Mouse (Mus musculus) erythroblast, embryonic 14.5 days (primary cell): Measurements from ENCODE around the gene Zfp553. TPM values are rescaled to one million over a fixed set of nuclear protein-coding genes. Genes with fewer than 3 reads are reported as not detected.

ENCODE experiments used
- H3K27me3 ChIP-seq: 2 replicates; pipeline ENCODE4 v1.6.1; 2012; ENCODE audit warnings: inconsistent platforms; ENCODE audit not compliant: control insufficient read depth
- H3K36me3 ChIP-seq: 2 replicates; pipeline ENCODE4 v1.6.1; 2012; ENCODE audit warnings: mild to moderate bottlenecking, inconsistent platforms; ENCODE audit not compliant: control insufficient read depth
- H3K4me1 ChIP-seq: 2 replicates; pipeline ENCODE4 v1.6.1; 2012; ENCODE audit warnings: inconsistent platforms; ENCODE audit not compliant: control insufficient read depth
- H3K4me3 ChIP-seq: replicated peaks from 2 replicates; pipeline ENCODE3; 2012; ENCODE audit warnings: moderate library complexity, mild to moderate bottlenecking, inconsistent platforms
- H3K9me3 ChIP-seq: 2 replicates; pipeline ENCODE4 v1.6.1; 2012; ENCODE audit warnings: low read length, inconsistent platforms, mixed read lengths; ENCODE audit not compliant: control insufficient read depth
- GATA1 ChIP-seq: IDR thresholded peaks from 2 replicates; pipeline ENCODE4 v1.6.1; 2012; ENCODE audit warnings: low read length, inconsistent platforms, mixed read lengths
- TAL1 ChIP-seq: IDR thresholded peaks from 3 replicates; pipeline ENCODE4 v1.6.1; 2012; ENCODE audit warnings: low read length, inconsistent platforms, mixed read lengths
- polyA plus RNA-seq: library from polyadenylated mRNA; stranded (reverse); fragments of >175 nt; gene quantifications from 2 replicates; pipeline ENCODE4 v1.2.3, GENCODE M21; 2012

The Zfp553 gene
- polyA plus RNA-seq, 1 experiment, result 0.26 TPM

DNA sequence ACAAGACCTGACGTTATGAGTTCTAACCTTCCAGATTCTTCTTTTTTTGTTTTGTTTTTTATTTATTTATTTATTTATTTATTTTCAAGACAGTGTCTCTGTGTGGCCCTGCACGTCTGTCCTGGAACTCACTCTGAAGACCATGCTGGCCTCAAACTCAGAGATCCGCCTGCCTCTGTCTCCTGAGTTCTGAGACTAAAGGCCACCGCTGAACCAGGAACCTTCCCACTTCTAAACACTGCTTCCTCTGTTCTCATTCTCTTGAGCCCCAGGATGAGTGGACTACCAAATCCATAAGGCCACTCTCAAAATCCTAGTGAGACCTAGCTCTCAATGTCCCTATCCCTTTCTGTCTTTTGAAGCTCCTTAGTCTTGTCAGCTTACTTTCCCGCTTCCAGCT, 23.0 kb upstream of the Zfp553 start:
- Histone ChIP-seq H3K4me3 (peak overlapping the region; percentile 90), H3K4me1 (peaks cover 78% of the 10 kb centered on the region), H3K27me3 (no peaks in the 10 kb centered on the region), H3K36me3 (peaks cover 45% of the 10 kb centered on the region), H3K9me3 (no peaks in the 10 kb centered on the region)
- no peak for TF ChIP-seq TAL1
- TF ChIP-seq GATA1, result no peak

DNA sequence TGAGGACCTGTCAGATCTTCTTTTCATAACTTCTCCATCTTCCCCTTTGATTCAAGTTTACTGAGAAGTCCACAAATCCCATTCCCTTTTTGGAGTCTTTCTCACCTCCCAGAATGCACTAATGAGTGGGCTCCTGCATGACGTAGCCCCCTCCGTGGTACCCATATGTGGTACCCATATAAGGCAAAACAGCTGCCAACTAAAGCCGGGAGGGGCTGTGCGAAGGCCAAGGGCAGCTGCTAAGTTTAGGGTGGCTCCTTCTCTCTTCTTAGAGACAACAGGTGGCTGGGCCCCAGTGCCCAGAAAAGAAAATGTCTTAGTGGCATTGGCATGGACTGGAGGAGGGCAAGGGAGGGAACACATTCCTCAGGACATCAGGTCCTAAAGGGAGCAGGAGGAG, 22.6 kb upstream of the Zfp553 start:
- Histone ChIP-seq H3K27me3 (no peaks in the 10 kb centered on the region), H3K4me1 (peaks cover 78% of the 10 kb centered on the region), H3K36me3 (peaks cover 45% of the 10 kb centered on the region), H3K4me3 (peak overlapping the region; percentile 90), H3K9me3 (no peaks in the 10 kb centered on the region)
- TF ChIP-seq GATA1 (no peak), TAL1 (no peak)

DNA sequence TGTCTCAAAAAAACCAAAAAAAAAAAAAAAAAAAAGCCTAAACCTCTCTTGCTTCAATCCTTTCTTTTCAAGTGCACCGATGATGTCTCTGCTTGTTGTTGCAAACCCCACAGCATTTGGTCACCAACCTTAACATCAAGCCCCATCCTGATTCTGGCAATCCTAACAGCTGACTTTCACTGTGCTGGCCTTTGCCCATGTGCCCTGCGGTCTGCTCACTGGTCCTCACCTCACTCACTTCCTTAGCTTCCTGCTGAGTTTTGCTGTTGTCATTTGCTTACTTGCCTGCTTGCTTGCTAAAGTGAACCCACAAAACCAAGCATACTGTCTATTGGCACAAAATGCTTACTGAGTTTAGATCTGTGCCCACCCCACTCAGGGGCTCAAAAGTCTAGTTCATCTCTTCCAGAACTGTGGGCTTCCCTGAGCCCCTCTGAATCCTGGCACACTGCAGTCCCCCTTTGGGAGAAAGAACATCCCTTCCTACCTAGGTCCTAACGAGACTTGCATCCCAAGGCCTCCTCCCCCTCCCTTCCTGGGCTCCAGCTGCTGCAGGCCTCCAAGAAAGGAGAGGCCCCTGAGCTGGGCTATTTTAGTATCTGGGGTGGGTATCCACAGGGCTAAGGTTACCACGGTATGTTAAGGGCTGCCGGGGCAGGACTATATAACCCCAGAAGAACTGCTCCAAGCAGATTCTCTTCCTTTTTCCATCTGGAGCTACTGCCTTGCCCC, 21.7 kb upstream of the Zfp553 start:
- H3K9me3 ChIP-seq, result no peaks in the 10 kb centered on the region
- H3K36me3 ChIP-seq, result peaks cover 42% of the 10 kb centered on the region
- H3K4me1 ChIP-seq, result peaks cover 79% of the 10 kb centered on the region
- H3K4me3 ChIP-seq, result no peak overlapping the region
- H3K27me3 ChIP-seq, result no peaks in the 10 kb centered on the region
- TF ChIP-seq TAL1 (no peak), GATA1 (no peak)

DNA sequence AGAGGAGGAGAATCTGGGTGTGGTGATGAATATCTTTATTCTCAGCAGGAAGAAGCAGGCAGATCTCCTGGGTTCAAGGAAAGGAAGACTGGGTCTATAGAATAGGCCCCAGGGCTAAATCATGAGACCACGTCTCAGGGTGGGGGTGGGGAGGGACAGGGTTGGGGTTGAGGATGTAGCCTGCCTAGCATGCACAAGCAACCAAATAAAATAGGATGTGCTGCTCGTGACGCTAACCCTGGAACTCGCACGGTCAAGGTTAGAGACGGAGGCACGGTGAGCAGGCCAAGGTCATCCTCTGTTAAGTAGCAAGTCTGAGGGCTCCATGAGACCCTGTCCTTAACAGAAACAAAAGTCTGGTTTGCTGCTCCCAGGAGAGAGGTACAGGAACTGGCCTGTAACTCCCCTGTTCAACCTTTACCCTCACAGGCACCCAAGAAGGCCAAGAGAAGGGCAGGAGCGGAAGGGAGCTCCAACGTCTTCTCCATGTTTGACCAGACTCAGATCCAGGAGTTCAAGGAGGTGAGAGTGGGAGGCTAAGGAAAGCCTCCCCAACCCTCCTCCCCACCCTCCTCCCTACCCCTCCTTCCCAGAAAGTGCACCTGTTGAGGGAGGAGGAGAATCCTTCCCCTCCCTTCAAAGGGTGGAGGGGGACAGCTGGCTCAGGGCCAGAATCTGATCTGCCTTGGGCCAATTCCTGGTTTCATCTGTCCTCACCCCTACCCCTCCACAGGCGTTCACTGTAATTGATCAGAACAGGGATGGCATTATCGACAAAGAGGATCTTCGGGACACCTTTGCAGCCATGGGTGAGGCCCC, 20.2 kb upstream of the Zfp553 start:
- TF ChIP-seq TAL1, result no peak
- no peak for TF ChIP-seq GATA1
- Histone ChIP-seq H3K27me3 (no peaks in the 10 kb centered on the region), H3K4me1 (peaks cover 80% of the 10 kb centered on the region), H3K4me3 (no peak overlapping the region), H3K9me3 (no peaks in the 10 kb centered on the region), H3K36me3 (peaks cover 43% of the 10 kb centered on the region)

DNA sequence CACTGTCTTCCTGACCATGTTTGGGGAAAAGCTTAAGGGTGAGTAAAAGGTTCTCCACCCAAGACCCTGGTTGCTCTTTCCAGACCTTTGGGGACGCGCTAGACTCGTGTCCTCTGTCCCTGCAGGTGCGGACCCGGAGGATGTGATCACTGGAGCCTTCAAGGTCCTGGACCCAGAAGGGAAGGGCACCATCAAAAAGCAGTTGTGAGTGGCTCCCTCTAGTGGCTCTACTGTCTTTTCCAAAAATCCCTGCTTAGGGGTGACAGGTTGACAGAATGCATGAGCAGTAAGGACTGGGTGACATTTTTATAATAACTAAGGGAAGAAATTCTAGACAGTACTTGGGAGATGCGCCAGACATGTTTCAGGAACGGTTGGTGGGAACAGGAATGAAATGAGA, 19.4 kb upstream of the Zfp553 start:
- Histone ChIP-seq H3K27me3 (no peaks in the 10 kb centered on the region), H3K36me3 (peaks cover 43% of the 10 kb centered on the region), H3K4me1 (peaks cover 87% of the 10 kb centered on the region), H3K4me3 (no peak overlapping the region), H3K9me3 (no peaks in the 10 kb centered on the region)
- TF ChIP-seq GATA1 (no peak), TAL1 (no peak)

DNA sequence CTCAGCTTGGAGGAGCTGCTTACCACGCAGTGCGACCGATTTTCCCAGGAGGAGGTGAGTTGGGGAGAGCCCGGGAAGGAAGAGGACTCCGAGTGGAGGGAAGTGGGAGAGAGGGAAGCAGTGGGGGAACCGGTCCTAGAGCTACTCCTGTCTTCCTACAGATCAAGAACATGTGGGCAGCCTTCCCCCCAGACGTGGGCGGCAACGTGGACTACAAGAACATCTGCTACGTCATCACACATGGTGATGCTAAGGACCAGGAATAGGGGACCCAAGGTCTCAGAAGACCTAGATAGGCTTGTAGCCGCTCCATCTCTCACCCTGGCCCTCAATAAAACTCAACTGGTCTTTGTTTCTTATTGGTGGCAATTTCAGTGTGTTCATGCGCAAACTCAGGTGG, 18.9 kb upstream of the Zfp553 start:
- peaks cover 89% of the 10 kb centered on the region for H3K4me1 ChIP-seq
- H3K36me3 ChIP-seq, result peaks cover 43% of the 10 kb centered on the region
- H3K4me3 ChIP-seq, result no peak overlapping the region
- H3K9me3 ChIP-seq, result no peaks in the 10 kb centered on the region
- no peaks in the 10 kb centered on the region for H3K27me3 ChIP-seq
- TF ChIP-seq GATA1, result no peak
- TF ChIP-seq TAL1, result no peak

DNA sequence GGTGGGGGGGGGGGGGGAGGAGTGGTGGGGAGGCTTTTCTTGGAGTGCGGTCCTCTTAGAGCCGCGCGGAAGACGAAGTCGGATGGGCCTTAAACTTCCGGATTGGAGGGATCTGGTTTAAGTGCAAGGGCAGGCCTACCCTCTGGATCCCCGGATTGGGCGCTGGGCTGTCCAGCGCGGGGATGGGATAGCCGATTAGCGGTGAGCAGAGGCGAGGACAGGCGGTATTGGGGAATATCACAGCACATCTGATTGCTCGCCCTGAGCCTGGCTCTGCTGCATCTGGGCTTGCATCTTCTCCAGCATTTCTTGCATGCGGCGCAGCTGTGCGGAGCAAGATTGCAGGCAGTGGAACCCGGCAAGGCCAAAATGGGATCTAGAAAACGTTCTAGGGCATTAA, 18.3 kb upstream of the Zfp553 start:
- Histone ChIP-seq H3K4me1 (peaks cover 89% of the 10 kb centered on the region), H3K4me3 (no peak overlapping the region), H3K27me3 (no peaks in the 10 kb centered on the region), H3K9me3 (no peaks in the 10 kb centered on the region), H3K36me3 (peaks cover 43% of the 10 kb centered on the region)
- TF ChIP-seq TAL1 (no peak), GATA1 (no peak)

DNA sequence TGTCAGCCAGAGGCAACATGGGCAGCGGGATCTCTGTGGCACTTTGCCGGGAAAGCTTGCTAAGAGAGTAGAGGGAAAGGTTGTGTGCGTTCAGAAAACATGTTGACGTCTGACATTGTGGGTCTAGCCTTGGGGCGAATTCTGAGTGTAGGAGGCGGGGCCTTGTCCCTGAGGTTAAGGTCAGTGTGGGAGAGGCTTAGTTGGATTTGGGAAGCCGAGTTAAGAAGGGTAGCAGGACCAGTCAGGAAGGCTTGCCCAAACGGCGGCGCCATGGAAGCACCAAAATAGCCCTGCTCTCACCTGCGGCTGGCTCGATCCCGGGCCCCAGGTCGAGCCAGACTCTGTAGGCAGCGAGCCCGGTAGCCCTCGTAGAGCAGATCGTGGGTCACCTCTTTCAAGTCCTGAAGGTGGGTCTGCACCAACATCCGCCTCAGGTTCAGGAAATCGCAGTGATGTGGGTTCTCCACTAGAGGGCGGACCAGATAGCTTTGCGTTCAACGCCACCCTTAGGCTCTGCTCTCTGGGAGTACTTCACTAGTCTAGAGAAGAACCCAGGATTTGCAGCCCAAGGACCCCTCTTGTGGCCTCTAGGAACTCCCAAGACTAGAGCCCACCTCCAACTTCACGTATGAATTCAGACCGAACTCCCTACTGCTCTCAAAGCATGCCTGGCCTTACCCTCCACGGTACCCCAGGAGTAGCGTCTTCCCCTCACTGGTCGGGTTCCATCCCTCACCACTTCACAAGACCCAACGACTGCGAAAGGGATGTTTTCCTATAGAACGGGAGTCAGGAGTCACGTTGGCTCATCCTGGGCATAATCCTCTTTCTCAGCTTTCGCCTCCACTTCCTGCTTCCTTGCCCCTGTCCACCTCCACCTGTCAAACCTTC, 17.6 kb upstream of the Zfp553 start:
- H3K9me3 ChIP-seq, result no peaks in the 10 kb centered on the region
- peaks cover 88% of the 10 kb centered on the region for H3K4me1 ChIP-seq
- H3K4me3 ChIP-seq, result peak overlapping the region; percentile 41
- H3K36me3 ChIP-seq, result peaks cover 41% of the 10 kb centered on the region
- TF ChIP-seq GATA1 (no peak), TAL1 (no peak)
- H3K27me3 ChIP-seq, result no peaks in the 10 kb centered on the region

DNA sequence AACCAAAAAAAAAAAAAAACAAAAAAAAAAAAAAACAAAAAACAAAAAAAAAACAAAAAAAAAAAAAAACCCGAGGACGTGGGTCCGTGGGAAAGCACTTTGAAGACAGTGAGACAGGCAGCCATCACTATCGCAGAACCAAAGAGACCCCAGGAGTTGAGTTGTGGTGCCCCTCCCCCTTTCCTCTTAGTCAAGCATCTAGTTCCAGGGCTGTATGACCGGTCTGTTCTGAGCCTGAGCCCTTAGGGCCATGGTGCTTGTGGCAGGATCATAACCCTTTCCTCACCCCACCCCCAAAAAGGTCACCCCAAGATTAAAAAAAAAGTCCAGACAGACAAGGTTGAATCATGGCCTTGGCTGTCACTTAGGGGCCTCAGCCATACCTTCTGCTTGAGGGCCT, 16.6 kb upstream of the Zfp553 start:
- Histone ChIP-seq H3K27me3 (no peaks in the 10 kb centered on the region), H3K36me3 (peaks cover 34% of the 10 kb centered on the region), H3K9me3 (no peaks in the 10 kb centered on the region), H3K4me3 (peak overlapping the region; percentile 16), H3K4me1 (peaks cover 88% of the 10 kb centered on the region)
- TF ChIP-seq TAL1, result no peak
- no peak for TF ChIP-seq GATA1
